Mouse (Mus musculus) embryonic facial prominence, embryonic 11.5 days (tissue): Measurements from ENCODE around the gene Psd. TPM values are rescaled to one million over a fixed set of nuclear protein-coding genes. Genes with fewer than 3 reads are reported as not detected.
A peak's percentile ranks its signal among the peaks of the same experiment; 100 is the strongest.

Experiments
- ATAC-seq: fragments of 200-750 bp; cut with Nextera tagmentation; replicated peaks from 2 replicates; pipeline ENCODE4 v1.8.0; 2017; ENCODE audit warnings: low read depth; ENCODE audit not compliant: insufficient number of reproducible peaks, low FRiP score, low TSS enrichment
- DNase-seq: peaks from one replicate; pipeline ENCODE4 v3.0.0-alpha.2; 2015; ENCODE audit warnings: low spot score
- H3K27ac ChIP-seq: fragments of 300-500 bp; sonication (generic); replicated peaks from 2 replicates; pipeline ENCODE4 v1.5.1; 2014; ENCODE audit warnings: mild to moderate bottlenecking, low read depth, low read length, control low read depth
- H3K27me3 ChIP-seq: fragments of 300-500 bp; sonication (generic); 2 replicates; pipeline ENCODE4 v1.6.1; 2014; ENCODE audit warnings: mild to moderate bottlenecking, low read length, moderate library complexity, mixed read lengths; ENCODE audit not compliant: control insufficient read depth, insufficient read depth
- H3K36me3 ChIP-seq: fragments of 300-500 bp; sonication (generic); replicated peaks from 2 replicates; pipeline ENCODE4 v1.6.1; 2014; ENCODE audit warnings: low read depth, mild to moderate bottlenecking, low read length, moderate library complexity, mixed read lengths; ENCODE audit not compliant: control insufficient read depth, insufficient read depth
- H3K4me1 ChIP-seq: fragments of 300-500 bp; sonication (generic); 2 replicates; pipeline ENCODE4 v1.6.1; 2014; ENCODE audit warnings: low read length, mixed read lengths; ENCODE audit not compliant: control insufficient read depth, insufficient read depth
- H3K4me2 ChIP-seq: fragments of 300-500 bp; sonication (generic); 2 replicates; pipeline ENCODE4 v1.6.1; 2014; ENCODE audit warnings: low read depth, mild to moderate bottlenecking, control low read depth, low read length, moderate library complexity
- H3K4me3 ChIP-seq: fragments of 300-500 bp; sonication (generic); 2 replicates; pipeline ENCODE4 v1.5.1; 2014; ENCODE audit warnings: low read depth, low read length, control low read depth
- H3K9ac ChIP-seq: fragments of 300-500 bp; sonication (generic); replicated peaks from 2 replicates; pipeline ENCODE4 v1.6.1; 2014; ENCODE audit warnings: mild to moderate bottlenecking, control low read depth, low read length
- H3K9me3 ChIP-seq: fragments of 300-500 bp; sonication (generic); replicated peaks from 2 replicates; pipeline ENCODE4 v1.6.1; 2016; ENCODE audit warnings: mild to moderate bottlenecking, low read length, inconsistent platforms, mixed read lengths; ENCODE audit not compliant: control insufficient read depth
- whole genome bisulfite sequencing: fragments of 180-500 bp; shearing (Covaris S2); extraction: QIAGEN DNeasy Blood & Tissue Kit; methylation state at CpG from one replicate; pipeline ENCODE4 v1.1.7; 2014; 5-methylcytosine and 5-hydroxymethylcytosine counted together
- polyA plus RNA-seq: library from polyadenylated mRNA; unstranded; fragments of >200 nt; fragmentation: Nextera tagmentation; extraction: Ambion mirVana; gene quantifications from 2 replicates; pipeline ENCODE4 v1.2.1, GENCODE M21; 2014

The Psd gene
- polyA plus RNA-seq, 1 experiment from 2014 or later: 5.0 TPM

- no peaks in the 10 kb centered on the region; the same call in 1 of the 2 replicates for H3K4me1 ChIP-seq
- H3K9me3 ChIP-seq: no peaks in the 10 kb centered on the region
- DNase-seq (peak; percentile 32), ATAC-seq (no peak)
- H3K4me3 ChIP-seq: peak overlapping the region; percentile 66
- H3K9ac ChIP-seq: peak overlapping the region; percentile 85
- H3K27ac ChIP-seq: no peak overlapping the region
- peak overlapping the region; percentile 97 for H3K4me2 ChIP-seq
- WGBS: 30% methylated on average over 14 of the region's 14 CpGs
- no peaks in the 10 kb centered on the region for H3K36me3 ChIP-seq
- H3K27me3 ChIP-seq: peaks cover 3% of the 10 kb centered on the region; the same call in 1 of the 2 replicates
Observed at GRCm38 (mm10) chr19:46347936-46348668, 21.1 kb upstream of the Psd start.

- no peak for DNase-seq
- H3K4me1 ChIP-seq: no peaks in the 10 kb centered on the region; the same call in 1 of the 2 replicates
- H3K27me3 ChIP-seq: peaks cover 3% of the 10 kb centered on the region; the same call in 1 of the 2 replicates
- no peaks in the 10 kb centered on the region for H3K9me3 ChIP-seq
- no peak overlapping the region for H3K4me2 ChIP-seq
- H3K27ac ChIP-seq: no peak overlapping the region
- H3K36me3 ChIP-seq: no peaks in the 10 kb centered on the region
- H3K9ac ChIP-seq: no peak overlapping the region
- 90% methylated on average over 1 of the region's 1 CpGs for WGBS
- no peak overlapping the region for H3K4me3 ChIP-seq
- no peak for ATAC-seq
Observed at GRCm38 (mm10) chr19:46347146-46347545, 20.2 kb upstream of the Psd start.

DNA sequence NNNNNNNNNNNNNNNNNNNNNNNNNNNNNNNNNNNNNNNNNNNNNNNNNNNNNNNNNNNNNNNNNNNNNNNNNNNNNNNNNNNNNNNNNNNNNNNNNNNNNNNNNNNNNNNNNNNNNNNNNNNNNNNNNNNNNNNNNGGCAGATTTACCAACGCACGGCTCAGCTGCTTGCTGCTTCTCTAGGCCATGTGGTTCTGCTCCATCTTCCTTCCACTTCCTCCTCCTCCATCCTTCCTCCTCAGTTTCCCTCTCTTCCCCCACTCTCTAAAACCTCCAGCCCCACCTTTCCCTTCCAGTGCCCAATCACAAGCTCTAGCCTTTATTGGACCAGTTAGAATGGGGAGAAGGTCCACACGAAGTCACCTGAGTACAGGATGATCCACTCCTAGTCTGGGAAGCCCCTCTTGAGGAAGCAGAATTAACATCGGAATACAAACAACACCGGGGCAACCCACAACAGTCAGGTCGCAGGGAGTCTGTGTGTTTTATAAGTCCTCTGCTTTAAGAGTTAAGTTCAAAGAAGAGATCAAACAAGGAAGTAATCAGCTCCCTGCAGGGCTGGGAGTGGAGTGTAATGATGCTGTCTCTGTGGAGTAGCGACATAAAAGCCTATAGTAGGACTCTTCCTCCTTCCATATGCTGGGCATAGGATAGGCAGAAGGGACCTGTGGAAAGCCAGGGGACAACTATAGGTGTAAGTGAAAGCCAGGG lies 17.9 kb upstream of the Psd start:
- 28% methylated on average over 7 of the region's 7 CpGs for WGBS
- H3K27ac ChIP-seq: no peak overlapping the region
- no peaks in the 10 kb centered on the region for H3K9me3 ChIP-seq
- ATAC-seq: no peak
- H3K4me2 ChIP-seq: no peak overlapping the region
- no peak overlapping the region for H3K9ac ChIP-seq
- H3K36me3 ChIP-seq: no peaks in the 10 kb centered on the region
- H3K27me3 ChIP-seq: no peaks in the 10 kb centered on the region; the same call in 1 of the 2 replicates
- DNase-seq: no peak
- H3K4me1 ChIP-seq: no peaks in the 10 kb centered on the region; the same call in 1 of the 2 replicates
- no peak overlapping the region for H3K4me3 ChIP-seq

DNA sequence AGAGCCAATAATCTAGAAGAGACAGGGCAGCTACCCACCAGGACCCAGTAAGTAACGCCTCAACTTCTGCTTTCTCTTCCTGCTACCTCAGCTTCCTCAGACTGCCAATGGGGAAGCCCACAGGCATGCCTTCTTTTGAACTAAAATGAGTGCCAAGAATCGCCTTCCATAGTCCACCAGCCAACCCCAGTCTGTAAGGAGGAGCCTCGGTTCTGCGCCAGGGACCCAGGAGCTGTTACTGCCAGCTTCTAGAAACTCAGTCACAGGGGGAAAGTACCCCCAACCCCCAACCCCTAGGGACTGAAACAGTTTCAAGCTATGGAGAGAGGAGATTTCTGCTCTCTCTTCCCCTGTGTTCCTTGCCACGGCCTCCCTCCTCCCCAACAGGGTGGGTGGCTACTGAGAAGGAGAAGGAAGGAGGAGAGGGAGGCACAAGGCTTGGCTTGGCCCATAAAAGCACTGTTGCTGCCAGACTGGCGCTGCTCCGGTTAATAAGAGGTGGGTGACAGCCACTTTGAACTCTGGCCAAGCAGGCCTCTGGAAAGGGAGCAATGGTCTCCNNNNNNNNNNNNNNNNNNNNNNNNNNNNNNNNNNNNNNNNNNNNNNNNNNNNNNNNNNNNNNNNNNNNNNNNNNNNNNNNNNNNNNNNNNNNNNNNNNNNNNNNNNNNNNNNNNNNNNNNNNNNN lies 12.5 kb upstream of the Psd start:
- H3K4me1 ChIP-seq: peaks cover 5% of the 10 kb centered on the region
- no peaks in the 10 kb centered on the region for H3K9me3 ChIP-seq
- no peaks in the 10 kb centered on the region; the same call in 1 of the 2 replicates for H3K27me3 ChIP-seq
- no peak for DNase-seq
- H3K27ac ChIP-seq: no peak overlapping the region
- H3K4me3 ChIP-seq: no peak overlapping the region
- H3K9ac ChIP-seq: no peak overlapping the region; the same call in 1 of the 2 replicates
- WGBS: 76% methylated on average over 7 of the region's 7 CpGs
- H3K36me3 ChIP-seq: no peaks in the 10 kb centered on the region
- no peak overlapping the region for H3K4me2 ChIP-seq
- no peak for ATAC-seq

DNA sequence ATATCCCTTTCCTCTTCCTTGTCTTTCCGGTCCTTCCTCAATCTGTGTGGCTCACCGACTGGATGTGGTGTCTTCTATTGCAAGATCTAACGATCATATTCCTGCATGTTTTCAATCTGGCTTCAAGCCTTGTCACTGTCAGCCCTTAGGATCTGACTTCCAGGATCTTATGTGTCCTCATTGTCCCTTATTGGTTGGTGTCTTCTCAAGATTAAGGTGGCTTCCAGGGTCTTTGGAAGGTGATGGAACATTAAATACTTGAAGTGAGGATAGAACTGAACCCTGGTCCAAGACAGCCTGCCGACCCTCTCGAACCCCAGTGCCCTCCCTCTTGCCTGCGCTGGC lies 12.0 kb upstream of the Psd start:
- Histone ChIP-seq H3K9me3 (no peaks in the 10 kb centered on the region), H3K36me3 (no peaks in the 10 kb centered on the region), H3K4me3 (no peak overlapping the region), H3K27me3 (no peaks in the 10 kb centered on the region; the same call in 1 of the 2 replicates), H3K4me2 (peak overlapping the region; percentile 0; the same call in 1 of the 2 replicates), H3K4me1 (peaks cover 5% of the 10 kb centered on the region), H3K27ac (no peak overlapping the region), H3K9ac (no peak overlapping the region)
- 55% methylated on average over 6 of the region's 6 CpGs for WGBS
- ATAC-seq (no peak; the same call in 1 of the 2 replicates), DNase-seq (no peak)

DNA sequence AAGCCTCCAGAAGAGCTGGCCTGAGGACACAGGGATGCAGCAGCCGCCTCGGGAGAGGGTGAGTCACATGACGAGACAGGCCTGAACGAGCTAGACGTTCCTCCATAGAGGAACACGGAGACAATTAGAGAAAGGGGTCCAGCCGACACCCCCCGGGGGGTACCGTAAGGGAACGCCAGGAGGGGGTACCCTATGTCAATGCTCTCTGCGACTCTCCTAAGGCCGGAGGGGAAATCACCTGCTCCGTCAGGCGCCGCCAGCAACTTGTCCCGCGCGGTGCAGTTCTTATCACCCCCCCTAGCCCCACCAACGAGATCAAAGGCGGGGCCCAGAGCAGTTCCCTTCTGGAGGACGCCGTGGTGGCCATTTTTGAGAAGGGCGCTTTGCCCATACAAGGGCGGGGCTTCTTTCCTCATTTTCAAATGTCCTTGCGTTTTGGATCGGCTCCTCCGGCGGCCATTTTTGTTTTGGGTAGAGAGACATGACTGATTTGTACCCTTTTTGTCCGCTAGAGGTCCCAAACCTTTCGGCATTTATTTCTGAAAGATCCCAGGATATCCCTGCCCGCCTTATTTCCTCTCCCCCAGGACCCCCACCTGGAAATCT lies 11.5 kb upstream of the Psd start, which contains the start of gene Cuedc2:
Cuedc2 (minus strand) TSS at position 372 of the 606 bp plus-strand sequence.
- ATAC-seq: peak; percentile 83
- no peaks in the 10 kb centered on the region for H3K27me3 ChIP-seq
- peak within 1 kb of the TSS; percentile 83 for H3K9ac ChIP-seq
- peak within 1 kb of the TSS; percentile 71 for H3K4me3 ChIP-seq
- H3K27ac ChIP-seq: 0 out of 2 replicates have a peak within 1 kb of the TSS, but pooled peaks have one; percentile 35
- under 1% methylated on average over 31 of the region's 31 CpGs for WGBS
- no peaks in the 10 kb centered on the region for H3K9me3 ChIP-seq
- DNase-seq: peak; percentile 96
- H3K36me3 ChIP-seq: no peaks in the 10 kb centered on the region
- H3K4me2 ChIP-seq: peak within 1 kb of the TSS; percentile 81
- H3K4me1 ChIP-seq: peaks cover 5% of the 10 kb centered on the region

GRCm38 (mm10) chr19:46337719-46338330 lies 10.9 kb upstream of the Psd start:
- DNase-seq: no peak
- H3K36me3 ChIP-seq: no peaks in the 10 kb centered on the region
- H3K4me1 ChIP-seq: peaks cover 5% of the 10 kb centered on the region
- peak overlapping the region; percentile 71 for H3K4me3 ChIP-seq
- H3K9ac ChIP-seq: peak overlapping the region; percentile 83
- H3K27ac ChIP-seq: 0 out of 2 replicates have a peak overlapping the region, but pooled peaks have one; percentile 35
- 33% methylated on average over 15 of the region's 15 CpGs for WGBS
- peak overlapping the region; percentile 81 for H3K4me2 ChIP-seq
- no peaks in the 10 kb centered on the region for H3K9me3 ChIP-seq
- 0 out of 2 replicates have a peak, but pooled peaks have one; percentile 22 for ATAC-seq
- no peaks in the 10 kb centered on the region for H3K27me3 ChIP-seq
